Mouse (Mus musculus) heart, postnatal 0 days (tissue): Measurements from ENCODE around the gene Heatr5a. TPM values are rescaled to one million over a fixed set of nuclear protein-coding genes. Genes with fewer than 3 reads are reported as not detected.

Experiments
- ATAC-seq: fragments of 200-750 bp; cut with Nextera tagmentation; 2 replicates; pipeline ENCODE4 v1.8.0; 2017; ENCODE audit warnings: low read depth, moderate number of reproducible peaks, moderate library complexity; ENCODE audit not compliant: insufficient read depth
- DNase-seq: peaks from one replicate; pipeline ENCODE4 v3.0.0-alpha.2; 2016; ENCODE audit warnings: low spot score
- H3K27ac ChIP-seq: fragments of 300-500 bp; sonication (generic); 2 replicates; pipeline ENCODE4 v1.5.1; 2014; ENCODE audit warnings: low read depth, mild to moderate bottlenecking
- H3K27me3 ChIP-seq: fragments of 300-500 bp; sonication (generic); 2 replicates; pipeline ENCODE4 v1.6.1; 2014; ENCODE audit warnings: low read length, mixed read lengths; ENCODE audit not compliant: control insufficient read depth, insufficient read depth
- H3K36me3 ChIP-seq: fragments of 300-500 bp; sonication (generic); replicated peaks from 2 replicates; pipeline ENCODE4 v1.6.1; 2014; ENCODE audit warnings: low read length, mixed read lengths; ENCODE audit not compliant: control insufficient read depth, insufficient read depth
- H3K4me1 ChIP-seq: fragments of 300-500 bp; sonication (generic); 2 replicates; pipeline ENCODE4 v1.6.1; 2014; ENCODE audit warnings: antibody characterized with exemption; ENCODE audit not compliant: control insufficient read depth, insufficient read depth
- H3K4me2 ChIP-seq: fragments of 300-500 bp; sonication (generic); 2 replicates; pipeline ENCODE4 v1.6.1; 2014; ENCODE audit warnings: low read depth, mild to moderate bottlenecking, low read length, moderate library complexity
- H3K4me3 ChIP-seq: fragments of 300-500 bp; sonication (generic); 2 replicates; pipeline ENCODE4 v1.5.1; 2014; ENCODE audit warnings: low read depth, low read length
- H3K9ac ChIP-seq: fragments of 300-500 bp; sonication (generic); replicated peaks from 2 replicates; pipeline ENCODE4 v1.6.1; 2014; ENCODE audit warnings: low read depth, low read length, mixed read lengths
- H3K9me3 ChIP-seq: fragments of 300-500 bp; sonication (generic); replicated peaks from 2 replicates; pipeline ENCODE4 v1.6.1; 2016; ENCODE audit warnings: low read length; ENCODE audit not compliant: control insufficient read depth
- CTCF ChIP-seq: IDR thresholded peaks from 2 replicates; pipeline ENCODE4 v1.5.1; 2016; ENCODE audit warnings: antibody characterized with exemption, control low read depth, low read depth
- EP300 ChIP-seq: IDR thresholded peaks from 2 replicates; pipeline ENCODE4 v1.6.1; 2016; ENCODE audit warnings: antibody characterized with exemption, low read depth
- WGBS: fragments of 180-500 bp; shearing (Covaris S2); extraction: QIAGEN DNeasy Blood & Tissue Kit; methylation state at CpG from one replicate; pipeline ENCODE4 v1.1.7; 2014; 5-methylcytosine and 5-hydroxymethylcytosine counted together
- polyA plus RNA-seq: library from polyadenylated mRNA; unstranded; fragments of >200 nt; fragmentation: Nextera tagmentation; extraction: Ambion mirVana; gene quantifications from 2 replicates; pipeline ENCODE4 v1.2.1, GENCODE M21; 2015
- total RNA-seq: library from RNA; depleted of rRNA; stranded (reverse); fragments of >200 nt; gene quantifications from 2 replicates; pipeline ENCODE4 v1.2.3, GENCODE M21; 2014; ENCODE audit warnings: low replicate concordance

Gene Heatr5a
- total and polyA plus RNA-seq, 2 experiments from 2014 or later, result 3.7 to 41.9 TPM

DNA sequence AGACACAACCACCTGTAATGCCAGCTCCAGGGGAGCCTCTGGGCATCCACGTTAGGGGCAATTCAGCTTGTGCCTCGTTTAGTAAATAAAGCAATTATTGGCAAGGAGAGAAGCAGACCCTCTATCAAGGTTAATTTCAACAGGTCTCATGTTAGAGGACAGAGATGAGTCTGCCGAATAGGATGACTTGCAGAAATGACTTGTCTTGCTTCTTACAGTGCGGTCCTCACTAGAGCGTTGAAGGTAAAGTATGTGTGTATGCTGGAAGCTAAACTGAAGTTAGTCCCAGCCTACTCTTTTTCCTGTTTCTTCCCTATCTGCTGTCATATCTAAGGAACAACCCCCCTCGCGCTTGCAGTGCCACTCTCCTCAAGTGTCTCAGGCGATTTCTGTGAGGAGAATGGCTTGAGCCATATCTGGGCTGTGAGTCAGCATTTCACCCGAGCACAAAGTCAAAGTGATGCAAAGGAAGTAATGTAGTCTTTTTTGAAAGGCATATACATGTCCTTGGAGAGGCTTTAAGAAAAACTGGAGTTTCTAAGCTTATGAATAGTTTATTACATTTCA is 27.3 kb upstream of the Heatr5a start:
- TF ChIP-seq CTCF, result no peak
- Histone ChIP-seq H3K4me2 (no peak overlapping the region), H3K9me3 (no peaks in the 10 kb centered on the region), H3K27me3 (no peaks in the 10 kb centered on the region), H3K4me3 (no peak overlapping the region), H3K36me3 (peaks cover 32% of the 10 kb centered on the region), H3K4me1 (0 out of 2 replicates have a peak, but pooled peaks cover 3% of the 10 kb centered on the region), H3K27ac (no peak overlapping the region), H3K9ac (no peak overlapping the region)
- WGBS, result 74% methylated on average over 9 of the region's 9 CpGs
- DNase-seq (no peak), ATAC-seq (no peak)

DNA sequence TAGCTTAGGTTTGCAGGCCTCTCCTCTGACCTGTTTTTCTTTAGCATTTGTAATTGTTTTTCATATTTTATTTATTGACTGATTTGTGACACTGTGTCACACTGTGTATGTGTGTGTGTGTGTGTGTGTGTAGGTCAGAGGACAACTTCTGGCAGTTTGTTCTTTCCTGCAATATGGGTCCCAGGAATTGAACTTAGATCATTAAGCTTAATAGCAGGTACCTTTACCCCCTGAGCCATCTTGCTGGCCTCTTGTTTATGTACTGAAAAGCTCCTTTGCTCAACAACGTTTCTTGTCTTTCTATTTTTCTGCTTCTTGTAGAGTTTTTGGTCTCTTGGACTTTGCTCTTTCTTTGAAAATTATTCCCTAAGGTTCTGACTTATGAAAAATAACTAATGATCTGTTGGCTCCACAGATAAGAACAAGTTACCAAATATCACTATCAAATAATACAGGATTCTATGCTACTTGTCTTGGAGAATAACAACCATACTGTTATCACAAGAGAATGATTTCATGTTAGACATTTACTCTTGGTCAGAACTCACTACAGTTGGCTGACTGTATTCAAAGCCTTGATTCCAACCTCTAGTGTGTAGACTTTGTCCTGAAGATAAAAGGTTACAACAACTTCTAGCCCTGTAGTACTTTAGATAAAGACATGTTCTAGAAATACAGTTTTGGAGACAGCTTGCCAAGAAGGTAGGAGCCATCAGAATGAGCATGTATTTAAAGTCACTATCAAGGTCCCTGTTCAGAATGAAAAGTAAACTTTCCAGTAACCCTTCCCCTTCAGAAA is 24.8 kb upstream of the Heatr5a start:
- no peaks in the 10 kb centered on the region for H3K9me3 ChIP-seq
- H3K4me1 ChIP-seq, result 0 out of 2 replicates have a peak, but pooled peaks cover 3% of the 10 kb centered on the region
- no peaks in the 10 kb centered on the region for H3K27me3 ChIP-seq
- H3K27ac ChIP-seq, result no peak overlapping the region
- DNase-seq (no peak), ATAC-seq (no peak)
- H3K9ac ChIP-seq, result no peak overlapping the region
- H3K4me3 ChIP-seq, result no peak overlapping the region
- H3K4me2 ChIP-seq, result no peak overlapping the region
- TF ChIP-seq EP300 (no peak), CTCF (no peak)
- WGBS, result 79% methylated on average over 1 of the region's 1 CpGs
- peaks cover 33% of the 10 kb centered on the region for H3K36me3 ChIP-seq

GRCm38 (mm10) chr12:51990629-51991028 is 19.5 kb upstream of the Heatr5a start:
- ATAC-seq (no peak), DNase-seq (no peak)
- Histone ChIP-seq H3K36me3 (peaks cover 5% of the 10 kb centered on the region), H3K4me2 (no peak overlapping the region), H3K27me3 (no peaks in the 10 kb centered on the region), H3K27ac (no peak overlapping the region), H3K9ac (no peak overlapping the region), H3K9me3 (no peaks in the 10 kb centered on the region), H3K4me3 (no peak overlapping the region), H3K4me1 (peaks cover 5% of the 10 kb centered on the region; the same call in 1 of the 2 replicates)
- 53% methylated on average over 2 of the region's 2 CpGs for WGBS
- TF ChIP-seq EP300, result no peak
- TF ChIP-seq CTCF, result no peak

DNA sequence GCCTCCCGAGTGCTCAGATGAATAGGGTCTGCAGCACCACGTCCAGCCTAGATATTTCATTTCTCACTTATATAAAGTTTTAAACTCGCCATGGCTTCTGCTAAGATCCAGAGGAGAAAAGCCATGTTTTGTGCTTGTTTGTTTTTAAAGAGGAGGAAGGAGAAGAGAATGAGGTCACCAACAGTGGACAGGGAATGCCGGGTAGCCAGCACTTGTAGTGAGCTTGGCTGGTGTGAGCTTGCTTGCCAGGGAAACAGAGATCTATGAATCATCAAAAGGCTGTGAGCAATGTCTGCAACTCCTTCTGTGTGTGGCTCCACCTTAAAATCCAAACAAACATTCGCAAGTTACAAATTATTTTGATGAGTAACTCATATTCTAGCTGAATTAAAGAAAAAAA is 17.4 kb upstream of the Heatr5a start:
- Histone ChIP-seq H3K4me3 (no peak overlapping the region), H3K9ac (no peak overlapping the region), H3K27me3 (no peaks in the 10 kb centered on the region), H3K4me1 (peaks cover 8% of the 10 kb centered on the region; the same call in 1 of the 2 replicates), H3K4me2 (no peak overlapping the region), H3K36me3 (peaks cover 2% of the 10 kb centered on the region; the same call in 1 of the 2 replicates), H3K27ac (no peak overlapping the region), H3K9me3 (no peaks in the 10 kb centered on the region)
- DNase-seq (no peak), ATAC-seq (no peak)
- TF ChIP-seq EP300 (no peak), CTCF (no peak)
- WGBS, result 73% methylated on average over 5 of the region's 5 CpGs

GRCm38 (mm10) chr12:51985826-51986225 is 14.7 kb upstream of the Heatr5a start:
- Histone ChIP-seq H3K27me3 (no peaks in the 10 kb centered on the region), H3K4me2 (no peak overlapping the region), H3K9ac (no peak overlapping the region), H3K9me3 (no peaks in the 10 kb centered on the region), H3K4me1 (peaks cover 8% of the 10 kb centered on the region; the same call in 1 of the 2 replicates), H3K27ac (no peak overlapping the region; the same call in 1 of the 2 replicates), H3K36me3 (no peaks in the 10 kb centered on the region), H3K4me3 (no peak overlapping the region)
- ATAC-seq (no peak), DNase-seq (no peak)
- no peak for TF ChIP-seq EP300
- no peak for TF ChIP-seq CTCF
- 24% methylated on average over 4 of the region's 4 CpGs for WGBS
